Mouse (Mus musculus): ENCODE results near the gene Zbtb20.

GRCm38 (mm10) chr16:43565872-43566271, 690.2 kb downstream of the Zbtb20 start:
- TF ChIP-seq CTCF (IDR thresholded peaks at IDR 0.05; ENCODE audit: low read depth, low read length) (no peak), POLR2A (IDR thresholded peaks at IDR 0.05; ENCODE audit: borderline replicate concordance, low read depth, low read length) (no peak)

Data from bone marrow macrophage, adult 2 months (primary cell).